Mouse (Mus musculus): ENCODE measurements around the gene Nup93. TPM values are rescaled to one million over a fixed set of nuclear protein-coding genes. Genes with fewer than 3 reads are reported as not detected.
"Not testable (repeated sequence)": the region's sequence is repeated elsewhere in the genome, so short reads cannot be mapped to it uniquely, and the experiment has no call there.

The Nup93 gene
- 10 to 100 TPM; 15.3 to 15.5 TPM for total RNA-seq (2021)

- DNase-seq (ENCODE audit: low spot score): peak; percentile 97
- intact Hi-C loops (cut with DNase I): loop anchor here (5.0 kb wide), 1 partner anchor 117 kb away; the partner anchor contains the start of gene Bbs2
Measured at GRCm38 (mm10) chr8:94214252-94215173, at the start of gene Nup93. Gene Nup93, plus strand, starts transcription at chr8:94214564.

GRCm38 (mm10) chr8:94165772-94166171 is 48.6 kb upstream of the Nup93 start:
- intact Hi-C loops (cut with DNase I): loop anchor here (2.0 kb wide), 1 partner anchor 21 kb away; no protein-coding TSS in a partner anchor
- DNase-seq (ENCODE audit: low spot score): not testable (repeated sequence)

- intact Hi-C loops (cut with DNase I): loop anchor here (1.0 to 2.0 kb wide), 2 partner anchors 20 to 32 kb away; no protein-coding TSS in a partner anchor
Measured at GRCm38 (mm10) chr8:94167244-94167643, 47.1 kb upstream of the Nup93 start.

GRCm38 (mm10) chr8:94169547-94169946 is 44.8 kb upstream of the Nup93 start:
- no peak for DNase-seq (ENCODE audit: low spot score)
- intact Hi-C loops (cut with DNase I): no loop called here

More at GRCm38 (mm10) chr8:94167244-94167643, 47.1 kb upstream of the Nup93 start:
- peak; percentile 59 for DNase-seq (ENCODE audit: low spot score)

GRCm38 (mm10) chr8:94171321-94171755 is 43.0 kb upstream of the Nup93 start:
- intact Hi-C loops (cut with DNase I): no loop called here
- peak; percentile 57 for DNase-seq (ENCODE audit: low spot score)

GRCm38 (mm10) chr8:94172075-94172808 is 42.1 kb upstream of the Nup93 start, which contains the start of gene Mt2:
Gene Mt2, plus strand, starts transcription at chr8:94172664.
- intact Hi-C loops (cut with DNase I): no loop called here
- peak; percentile 67 for DNase-seq (ENCODE audit: low spot score)

GRCm38 (mm10) chr8:94172809-94173732 is 41.3 kb upstream of the Nup93 start:
- intact Hi-C loops (cut with DNase I): no loop called here
- no peak for DNase-seq (ENCODE audit: low spot score)

- no peak for DNase-seq (ENCODE audit: low spot score)
- intact Hi-C loops (cut with DNase I): no loop called here
Measured at GRCm38 (mm10) chr8:94173848-94174403, 40.4 kb upstream of the Nup93 start.

GRCm38 (mm10) chr8:94174619-94175213 is 39.6 kb upstream of the Nup93 start:
- DNase-seq (ENCODE audit: low spot score): no peak
- intact Hi-C loops (cut with DNase I): no loop called here

- DNase-seq (ENCODE audit: low spot score): no peak
- intact Hi-C loops (cut with DNase I): no loop called here
Measured at GRCm38 (mm10) chr8:94177716-94178390, 36.5 kb upstream of the Nup93 start.

GRCm38 (mm10) chr8:94178857-94179712 is 35.3 kb upstream of the Nup93 start, which contains the start of gene Mt1:
Gene Mt1, plus strand, starts transcription at chr8:94179082.
- intact Hi-C loops (cut with DNase I): no loop called here
- peak; percentile 89 for DNase-seq (ENCODE audit: low spot score)

GRCm38 (mm10) chr8:94179713-94180560 is 34.4 kb upstream of the Nup93 start:
- no peak for DNase-seq (ENCODE audit: low spot score)
- intact Hi-C loops (cut with DNase I): no loop called here

- intact Hi-C loops (cut with DNase I): no loop called here
- no peak for DNase-seq (ENCODE audit: low spot score)
Measured at GRCm38 (mm10) chr8:94180561-94180908, 33.8 kb upstream of the Nup93 start.

- no peak for DNase-seq (ENCODE audit: low spot score)
- intact Hi-C loops (cut with DNase I): no loop called here
Measured at GRCm38 (mm10) chr8:94182055-94182929, 32.1 kb upstream of the Nup93 start.

GRCm38 (mm10) chr8:94183117-94183516 is 31.2 kb upstream of the Nup93 start:
- peak; percentile 64 for DNase-seq (ENCODE audit: low spot score)
- intact Hi-C loops (cut with DNase I): no loop called here
